Mouse (Mus musculus) stomach, postnatal 0 days (tissue): ENCODE measurements around the gene Serpinb1a. TPM values are rescaled to one million over a fixed set of nuclear protein-coding genes. Genes with fewer than 3 reads are reported as not detected.
"Not testable (repeated sequence)": the region's sequence is repeated elsewhere in the genome, so short reads cannot be mapped to it uniquely, and the experiment has no call there.

Source experiments
- ATAC-seq: fragments of 200-750 bp; cut with Nextera tagmentation; 2 replicates; pipeline ENCODE4 v1.8.0; 2017; ENCODE audit not compliant: low FRiP score, low TSS enrichment
- DNase-seq: peaks from one replicate; pipeline ENCODE4 v3.0.0-alpha.2; 2016; ENCODE audit warnings: low spot score
- H3K27ac ChIP-seq: fragments of 300-500 bp; sonication (generic); replicated peaks from 2 replicates; pipeline ENCODE4 v1.5.1; 2014; ENCODE audit warnings: mild to moderate bottlenecking, control low read depth
- H3K27me3 ChIP-seq: fragments of 300-500 bp; sonication (generic); 2 replicates; pipeline ENCODE4 v1.6.1; 2014; ENCODE audit warnings: low read length; ENCODE audit not compliant: control insufficient read depth, insufficient read depth
- H3K36me3 ChIP-seq: fragments of 300-500 bp; sonication (generic); 2 replicates; pipeline ENCODE4 v1.6.1; 2014; ENCODE audit warnings: low read length, mixed read lengths; ENCODE audit not compliant: control insufficient read depth, insufficient read depth
- H3K4me1 ChIP-seq: fragments of 300-500 bp; sonication (generic); replicated peaks from 2 replicates; pipeline ENCODE4 v1.6.1; 2014; ENCODE audit warnings: antibody characterized with exemption; ENCODE audit not compliant: control insufficient read depth, insufficient read depth
- H3K4me2 ChIP-seq: fragments of 300-500 bp; sonication (generic); replicated peaks from 2 replicates; pipeline ENCODE4 v1.6.1; 2014; ENCODE audit warnings: low read depth, mild to moderate bottlenecking, control low read depth, moderate library complexity
- H3K4me3 ChIP-seq: fragments of 300-500 bp; sonication (generic); 2 replicates; pipeline ENCODE4 v1.5.1; 2014; ENCODE audit warnings: low read depth, low read length, control low read depth
- H3K9ac ChIP-seq: fragments of 300-500 bp; sonication (generic); 2 replicates; pipeline ENCODE4 v1.6.1; 2014; ENCODE audit warnings: mild to moderate bottlenecking, low read length, control low read depth, mixed read lengths
- H3K9me3 ChIP-seq: fragments of 300-500 bp; sonication (generic); 2 replicates; pipeline ENCODE4 v1.6.1; 2016; ENCODE audit warnings: low read length; ENCODE audit not compliant: control insufficient read depth
- CTCF ChIP-seq: IDR thresholded peaks from 2 replicates; pipeline ENCODE4 v1.5.1; 2016; ENCODE audit warnings: antibody characterized with exemption, low read depth, mild to moderate bottlenecking, moderate library complexity
- EP300 ChIP-seq: optimal IDR thresholded peaks from 2 replicates; pipeline ENCODE3; 2016; ENCODE audit warnings: antibody characterized with exemption
- WGBS: fragments of 180-500 bp; shearing (Covaris S2); extraction: QIAGEN DNeasy Blood & Tissue Kit; methylation state at CpG from one replicate; pipeline ENCODE4 v1.1.7; 2014; 5-methylcytosine and 5-hydroxymethylcytosine counted together
- polyA plus RNA-seq: library from polyadenylated mRNA; unstranded; fragments of >200 nt; fragmentation: Nextera tagmentation; extraction: Ambion mirVana; gene quantifications from 2 replicates; pipeline ENCODE4 v1.2.1, GENCODE M21; 2015

Serpinb1a gene
- polyA plus RNA-seq = 80.1 and 91.1 TPM in 2 replicates

DNA sequence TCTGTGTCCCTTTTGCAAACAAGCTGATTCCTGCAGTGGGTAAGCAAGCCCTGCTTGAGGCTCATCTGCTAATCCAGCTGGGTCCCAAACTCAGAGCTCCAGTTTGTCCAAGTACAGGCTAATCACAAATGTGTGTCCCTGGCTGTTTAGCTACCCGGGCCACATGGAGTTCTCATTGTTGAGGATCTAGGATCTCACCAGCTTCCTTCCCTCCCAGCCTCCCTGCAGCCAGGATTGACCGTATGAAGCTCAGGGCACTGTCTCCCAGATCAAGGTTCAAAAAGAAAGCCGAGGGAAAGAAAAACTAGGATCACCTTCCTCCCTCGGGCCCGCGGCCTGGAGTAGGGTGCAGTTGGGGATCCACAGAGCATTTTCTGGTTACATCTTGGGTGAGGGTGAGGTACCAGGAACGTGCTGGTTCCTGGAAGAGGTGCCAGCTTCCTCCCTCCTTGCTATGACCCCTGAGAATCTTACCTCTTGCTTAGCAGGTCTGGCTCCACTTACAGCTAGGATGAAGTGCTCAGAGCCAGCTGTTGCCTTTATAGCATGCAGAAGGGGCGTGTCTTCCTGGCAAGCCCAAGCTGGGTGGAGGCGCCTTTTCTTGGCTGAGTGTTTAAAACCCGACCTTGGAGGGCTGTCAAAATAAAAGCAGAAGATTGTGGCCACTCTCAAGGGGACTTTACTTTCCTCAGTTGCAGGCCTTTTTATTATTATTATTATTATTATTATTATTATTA lies at the start of gene Serpinb1a:
Serpinb1a (minus strand) TSS at position 518 of the 737 bp plus-strand sequence.
- H3K27ac ChIP-seq = peak within 1 kb of the TSS; percentile 84
- DNase-seq = peak; percentile 76
- ATAC-seq = peak; percentile 72
- peak within 1 kb of the TSS; percentile 4 for H3K4me3 ChIP-seq
- no peaks in the 10 kb centered on the region for H3K9me3 ChIP-seq
- no peaks in the 10 kb centered on the region for H3K27me3 ChIP-seq
- no peak for TF ChIP-seq EP300
- no peak for TF ChIP-seq CTCF
- H3K4me1 ChIP-seq = no peaks in the 10 kb centered on the region; the same call in 1 of the 2 replicates
- peak within 1 kb of the TSS; percentile 41 for H3K9ac ChIP-seq
- WGBS = 37% methylated on average over 10 of the region's 10 CpGs
- no peaks in the 10 kb centered on the region for H3K36me3 ChIP-seq
- peak within 1 kb of the TSS; percentile 44 for H3K4me2 ChIP-seq

DNA sequence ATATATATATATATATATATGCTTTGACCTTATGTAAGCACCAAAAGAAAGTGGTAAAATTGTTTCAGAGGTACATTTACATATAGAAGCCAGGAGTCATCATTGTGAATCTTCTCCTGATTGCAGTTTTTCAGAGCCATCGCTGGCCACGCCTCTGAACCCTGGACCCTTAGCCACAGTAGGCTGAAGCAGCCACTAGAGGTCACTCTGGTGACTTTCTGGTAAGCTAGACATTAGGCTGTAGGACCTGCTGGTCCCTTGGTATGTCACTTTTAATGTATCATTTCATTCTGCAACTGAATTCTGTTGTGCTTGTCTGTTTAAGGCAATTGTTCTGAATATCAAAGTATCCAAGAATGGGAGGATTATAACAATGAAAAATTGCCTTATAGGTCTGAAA lies 49.7 kb upstream of the Serpinb1a start:
- Histone ChIP-seq H3K4me3 (no peak overlapping the region), H3K27me3 (no peaks in the 10 kb centered on the region), H3K9me3 (no peaks in the 10 kb centered on the region), H3K36me3 (no peaks in the 10 kb centered on the region), H3K4me1 (no peaks in the 10 kb centered on the region), H3K27ac (no peak overlapping the region), H3K9ac (no peak overlapping the region), H3K4me2 (no peak overlapping the region)
- DNase-seq (peak; percentile 41), ATAC-seq (no peak)
- TF ChIP-seq EP300 = no peak
- TF ChIP-seq CTCF = peak; percentile 74
- 8% methylated on average over 2 of the region's 2 CpGs for WGBS

DNA sequence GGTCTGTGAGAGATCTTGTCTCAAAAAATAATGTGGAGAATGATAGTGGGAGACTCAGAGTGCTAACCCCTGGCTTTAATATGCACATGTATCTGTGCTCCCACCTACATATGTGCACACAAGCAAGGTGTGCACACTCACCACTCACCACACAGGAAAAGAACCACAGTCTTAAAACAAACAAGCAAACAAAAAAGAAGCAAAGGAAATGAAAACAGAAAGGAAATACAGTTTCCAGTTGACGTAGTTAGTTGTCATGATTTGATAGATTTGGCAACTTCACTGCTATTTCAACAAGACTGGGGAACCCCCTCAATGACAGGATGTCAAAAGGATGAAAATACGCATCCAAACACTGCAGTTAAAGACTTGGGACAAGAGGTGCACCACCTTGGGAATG lies 48.1 kb upstream of the Serpinb1a start:
- not testable (repeated sequence) for ATAC-seq, H3K4me3 ChIP-seq, DNase-seq, H3K4me2 ChIP-seq, H3K9me3 ChIP-seq, H3K4me1 ChIP-seq, H3K27ac ChIP-seq, H3K9ac ChIP-seq, H3K36me3 ChIP-seq, H3K27me3 ChIP-seq
- WGBS = 60% methylated on average over 1 of the region's 2 CpGs

DNA sequence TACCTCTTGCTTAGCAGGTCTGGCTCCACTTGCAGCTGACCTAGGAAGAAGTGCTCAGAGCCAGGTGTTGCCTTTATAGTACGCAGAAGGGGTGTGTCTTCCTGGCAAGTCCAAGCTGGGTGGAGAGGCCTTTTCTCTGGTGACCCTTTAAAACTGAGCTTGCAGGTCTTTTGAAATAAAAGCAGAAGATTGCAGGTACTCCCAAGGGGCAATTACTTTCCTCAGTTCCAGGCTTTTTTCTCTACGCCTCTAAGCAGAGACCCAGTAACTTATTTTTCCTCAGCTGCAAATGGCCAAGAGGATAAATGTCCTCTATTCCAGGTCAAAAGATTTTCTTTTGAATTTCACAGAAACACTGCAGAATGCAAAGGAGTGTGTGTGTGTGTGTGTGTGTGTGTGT lies 47.1 kb upstream of the Serpinb1a start, which contains the start of gene Serpinb1c:
Serpinb1c (minus strand) TSS at position 101 of the 400 bp plus-strand sequence.
- H3K27me3 ChIP-seq = no peaks in the 10 kb centered on the region
- H3K9ac ChIP-seq = no peak within 1 kb of the TSS
- H3K36me3 ChIP-seq = no peaks in the 10 kb centered on the region
- DNase-seq (no peak), ATAC-seq (no peak)
- 72% methylated on average over 2 of the region's 2 CpGs for WGBS
- no peak for TF ChIP-seq CTCF
- no peak for TF ChIP-seq EP300
- no peaks in the 10 kb centered on the region for H3K4me1 ChIP-seq
- H3K27ac ChIP-seq = no peak within 1 kb of the TSS
- H3K4me2 ChIP-seq = no peak within 1 kb of the TSS
- H3K9me3 ChIP-seq = no peaks in the 10 kb centered on the region
- no peak within 1 kb of the TSS for H3K4me3 ChIP-seq

DNA sequence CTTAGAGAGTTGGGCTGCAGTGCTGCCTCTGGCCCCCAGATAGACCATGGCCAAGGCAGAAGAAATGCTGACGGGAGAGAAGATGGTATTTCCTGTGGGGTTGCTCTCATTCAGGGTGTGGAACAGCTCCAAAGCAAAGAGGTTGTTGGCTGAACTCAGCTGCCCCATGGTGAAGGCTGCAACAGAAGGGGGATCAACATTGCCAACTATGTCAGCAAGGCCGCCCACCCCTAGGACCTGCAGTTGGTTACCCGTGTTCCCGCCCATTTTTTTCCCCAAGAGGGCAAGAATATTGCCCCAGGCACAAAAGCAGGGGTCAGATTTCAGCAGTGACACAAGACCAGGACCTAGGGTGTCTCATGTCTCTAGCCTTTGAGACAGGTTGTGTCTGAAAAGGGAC lies 45.9 kb upstream of the Serpinb1a start:
- WGBS = 70% methylated on average over 4 of the region's 4 CpGs
- DNase-seq = no peak
- H3K27me3 ChIP-seq = no peaks in the 10 kb centered on the region
- no peaks in the 10 kb centered on the region for H3K36me3 ChIP-seq
- H3K9ac ChIP-seq = no peak overlapping the region
- H3K27ac ChIP-seq = no peak overlapping the region
- no peaks in the 10 kb centered on the region for H3K9me3 ChIP-seq
- H3K4me1 ChIP-seq = no peaks in the 10 kb centered on the region
- ATAC-seq = 0 out of 2 replicates have a peak, but pooled peaks have one; percentile 47
- H3K4me3 ChIP-seq = no peak overlapping the region
- H3K4me2 ChIP-seq = no peak overlapping the region
- TF ChIP-seq CTCF = no peak
- no peak for TF ChIP-seq EP300

GRCm38 (mm10) chr13:32884755-32885154 lies 33.8 kb upstream of the Serpinb1a start:
- no peak for TF ChIP-seq EP300
- TF ChIP-seq CTCF = no peak
- Histone ChIP-seq H3K4me3 (no peak overlapping the region), H3K9me3 (no peaks in the 10 kb centered on the region), H3K9ac (no peak overlapping the region), H3K4me1 (no peaks in the 10 kb centered on the region), H3K36me3 (no peaks in the 10 kb centered on the region), H3K4me2 (no peak overlapping the region), H3K27ac (no peak overlapping the region), H3K27me3 (no peaks in the 10 kb centered on the region)
- DNase-seq (no peak), ATAC-seq (no peak)
